Mouse (Mus musculus) embryo, embryonic 11 days (tissue): ENCODE results near the gene Fanci.

Source experiments
- DNase-seq: peaks from one replicate; pipeline ENCODE4 v3.0.0-alpha.2; 2015

The Fanci gene

GRCm38 (mm10) chr7:79391883-79392649 is at the start of gene Fanci:
Gene Fanci (plus strand): TSS chr7:79391929.
- peak; percentile 95 for DNase-seq

- peak; percentile 66 for DNase-seq
Observed at GRCm38 (mm10) chr7:79345902-79346301, 45.8 kb upstream of the Fanci start.

- no peak for DNase-seq
Observed at GRCm38 (mm10) chr7:79346555-79347075, 45.1 kb upstream of the Fanci start.

- DNase-seq = no peak
Observed at GRCm38 (mm10) chr7:79347108-79347813, 44.5 kb upstream of the Fanci start.

GRCm38 (mm10) chr7:79348816-79349215 is 42.9 kb upstream of the Fanci start:
- DNase-seq = no peak

GRCm38 (mm10) chr7:79349738-79350386 is 41.9 kb upstream of the Fanci start:
- peak; percentile 86 for DNase-seq

- peak; percentile 18 for DNase-seq
Observed at GRCm38 (mm10) chr7:79358350-79359182, 33.2 kb upstream of the Fanci start.

GRCm38 (mm10) chr7:79359183-79359435 is 32.6 kb upstream of the Fanci start:
- DNase-seq = no peak

- DNase-seq = no peak
Observed at GRCm38 (mm10) chr7:79360056-79360455, 31.7 kb upstream of the Fanci start.

GRCm38 (mm10) chr7:79362208-79362607 is 29.5 kb upstream of the Fanci start:
- no peak for DNase-seq

GRCm38 (mm10) chr7:79362830-79363229 is 28.9 kb upstream of the Fanci start:
- DNase-seq = no peak

GRCm38 (mm10) chr7:79363370-79364043 is 28.2 kb upstream of the Fanci start:
- DNase-seq = no peak

GRCm38 (mm10) chr7:79368664-79369063 is 23.1 kb upstream of the Fanci start:
- no peak for DNase-seq

GRCm38 (mm10) chr7:79369416-79369815 is 22.3 kb upstream of the Fanci start:
- DNase-seq = no peak

- DNase-seq = peak; percentile 89
Observed at GRCm38 (mm10) chr7:79371321-79371879, 20.3 kb upstream of the Fanci start.

GRCm38 (mm10) chr7:79374017-79374416 is 17.7 kb upstream of the Fanci start:
- DNase-seq = no peak

GRCm38 (mm10) chr7:79375594-79375993 is 16.1 kb upstream of the Fanci start:
- DNase-seq = no peak

- DNase-seq = no peak
Observed at GRCm38 (mm10) chr7:79376516-79377275, 15.0 kb upstream of the Fanci start.

- DNase-seq = no peak
Observed at GRCm38 (mm10) chr7:79386422-79387133, 5.2 kb upstream of the Fanci start, which contains the start of gene Rlbp1. Gene Rlbp1 (minus strand): TSS chr7:79387048.

- no peak for DNase-seq
Observed at GRCm38 (mm10) chr7:79387140-79387539, 4.6 kb upstream of the Fanci start.
